Mouse (Mus musculus): ENCODE measurements at regions not wholly inside any gene's neighbourhood (a gene's known extent, or its start where the extent isn't known, plus 50 kb on each side); places are given as distances from the start of the nearest gene placed in this dataset.

DNA sequence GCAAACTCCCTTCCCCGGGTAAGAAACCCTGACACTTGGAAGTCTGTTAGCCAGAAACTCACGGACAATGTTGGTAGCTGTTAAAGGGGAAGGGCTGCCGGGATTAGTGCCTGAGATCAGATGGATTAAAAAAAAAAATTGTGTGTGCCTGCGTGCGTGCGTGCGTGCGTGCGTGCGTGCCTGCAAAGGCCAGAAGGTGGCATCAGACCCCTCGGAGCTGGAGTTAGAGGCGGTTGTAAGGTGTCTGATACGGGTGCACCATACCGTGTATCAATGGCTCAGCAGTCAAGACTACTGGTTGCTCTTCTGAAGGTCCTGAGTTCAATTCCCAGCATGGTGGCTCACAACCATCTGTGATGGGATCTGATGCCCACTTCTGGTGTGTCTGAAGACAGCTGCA, 59.0 kb upstream of the Ccdc167 start:
- CTCF ChIA-PET = no interaction called here

DNA sequence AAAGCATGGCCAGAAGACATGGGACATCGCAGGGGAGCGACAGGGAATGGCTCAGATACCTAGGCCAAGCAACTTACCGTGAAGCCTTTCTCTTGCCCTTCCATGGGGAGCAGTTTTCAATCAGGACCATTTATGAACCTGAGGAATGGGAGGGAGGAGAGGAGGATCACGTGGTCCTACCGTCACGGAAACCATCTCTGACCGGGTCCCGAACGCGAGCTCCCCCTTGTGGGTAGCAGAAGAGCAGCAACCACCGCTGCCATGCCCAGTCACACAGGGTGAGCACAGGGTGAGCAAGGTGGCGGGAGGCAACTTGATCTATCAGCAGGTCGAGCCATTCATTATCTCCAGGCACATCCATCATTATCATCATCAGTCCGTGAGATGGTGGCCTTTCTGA, 56.5 kb upstream of the Ccdc167 start:
- CTCF ChIA-PET = no interaction called here

DNA sequence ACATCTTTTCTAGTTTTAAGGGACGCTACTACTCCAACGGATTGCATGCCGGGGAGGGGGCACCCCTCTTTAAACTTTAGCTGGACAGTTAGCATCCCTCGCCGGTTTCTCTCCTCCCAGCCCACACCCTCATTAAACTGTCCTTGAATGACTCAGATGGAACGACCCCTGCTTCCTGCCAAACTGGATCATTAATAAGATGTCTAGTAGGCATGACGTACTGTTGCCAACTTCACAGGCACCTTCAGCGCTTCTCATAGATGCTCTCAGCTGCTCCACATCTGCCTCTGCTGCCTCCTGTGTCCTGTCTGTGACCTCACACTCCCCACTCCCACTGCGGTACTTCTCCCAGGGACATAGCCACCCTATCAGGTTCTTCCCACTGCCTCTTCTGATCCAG, 54.1 kb upstream of the Ccdc167 start:
- CTCF ChIA-PET = no interaction called here

DNA sequence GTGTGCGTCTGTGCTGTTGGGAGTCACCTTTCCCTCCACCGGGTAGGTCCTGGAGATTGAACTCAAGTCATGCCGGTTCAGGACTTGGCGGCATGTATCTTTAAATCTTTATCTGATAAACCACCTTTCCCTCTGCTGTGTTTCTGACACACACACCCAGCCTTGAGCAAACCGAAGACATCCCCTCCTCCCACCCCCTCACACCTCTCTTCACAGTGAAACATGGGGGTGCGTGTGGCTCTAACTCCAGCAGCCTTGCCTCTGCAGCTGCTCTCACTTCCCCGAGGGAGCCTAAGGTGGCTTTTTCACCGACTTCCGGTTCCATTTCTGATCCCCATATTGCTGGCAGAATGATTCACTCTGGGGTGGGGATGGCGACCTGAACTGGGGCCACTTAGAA, 52.8 kb upstream of the Ccdc167 start:
- CTCF ChIA-PET = interaction anchor here (0.6 kb wide), 2 partner anchors 373 to 1062 kb away, joined by 4 to 6 read pairs; no protein-coding TSS in a partner anchor

DNA sequence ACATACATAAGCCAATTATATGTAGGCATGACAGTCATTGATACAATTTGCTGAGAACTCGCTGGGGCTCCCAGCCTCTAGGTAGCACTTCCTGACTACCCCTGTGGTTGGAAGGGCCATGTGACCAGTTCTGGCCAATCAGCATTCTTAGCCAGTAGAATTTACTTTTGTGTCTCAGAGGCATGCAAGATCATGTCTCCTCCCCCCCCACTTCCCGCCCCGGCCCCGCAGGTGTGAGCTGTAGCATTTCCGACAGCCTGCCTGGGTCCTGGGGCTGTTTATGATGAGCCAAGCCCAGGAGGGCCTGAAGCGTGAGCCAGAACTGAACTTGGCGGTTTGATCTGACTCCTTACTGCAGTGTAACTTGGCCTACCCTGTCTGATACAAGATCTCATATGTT, 52.3 kb upstream of the Ccdc167 start:
- CTCF ChIA-PET = interaction anchor here (0.6 kb wide), 2 partner anchors 373 to 1062 kb away, joined by 4 to 6 read pairs; no protein-coding TSS in a partner anchor

DNA sequence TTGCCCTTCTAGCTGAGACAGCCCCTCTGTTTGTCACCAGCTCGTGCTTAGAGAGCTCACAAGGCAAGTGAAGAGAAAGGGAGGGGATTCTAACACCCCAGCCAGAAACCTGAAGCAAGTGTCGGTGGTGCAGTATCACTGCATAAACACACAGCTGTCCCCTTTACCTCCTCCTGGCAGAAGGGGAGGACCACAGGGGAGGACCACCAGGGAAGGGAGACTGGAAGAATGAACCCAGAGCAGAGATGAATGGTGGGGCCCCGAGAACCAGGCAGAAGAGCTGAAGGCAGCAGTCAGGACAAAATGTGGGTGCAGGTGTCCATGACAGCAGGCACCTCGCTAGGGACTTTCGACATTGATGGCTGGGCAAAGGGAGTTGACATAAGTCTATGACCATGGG, 51.8 kb upstream of the Ccdc167 start:
- CTCF ChIA-PET = no interaction called here
